Mouse (Mus musculus): ENCODE data around the gene Cdk5r2. TPM values are rescaled to one million over a fixed set of nuclear protein-coding genes. Genes with fewer than 3 reads are reported as not detected.

Cdk5r2 gene
- total RNA-seq, 2 experiments from 2014 or later, result not detected

DNA sequence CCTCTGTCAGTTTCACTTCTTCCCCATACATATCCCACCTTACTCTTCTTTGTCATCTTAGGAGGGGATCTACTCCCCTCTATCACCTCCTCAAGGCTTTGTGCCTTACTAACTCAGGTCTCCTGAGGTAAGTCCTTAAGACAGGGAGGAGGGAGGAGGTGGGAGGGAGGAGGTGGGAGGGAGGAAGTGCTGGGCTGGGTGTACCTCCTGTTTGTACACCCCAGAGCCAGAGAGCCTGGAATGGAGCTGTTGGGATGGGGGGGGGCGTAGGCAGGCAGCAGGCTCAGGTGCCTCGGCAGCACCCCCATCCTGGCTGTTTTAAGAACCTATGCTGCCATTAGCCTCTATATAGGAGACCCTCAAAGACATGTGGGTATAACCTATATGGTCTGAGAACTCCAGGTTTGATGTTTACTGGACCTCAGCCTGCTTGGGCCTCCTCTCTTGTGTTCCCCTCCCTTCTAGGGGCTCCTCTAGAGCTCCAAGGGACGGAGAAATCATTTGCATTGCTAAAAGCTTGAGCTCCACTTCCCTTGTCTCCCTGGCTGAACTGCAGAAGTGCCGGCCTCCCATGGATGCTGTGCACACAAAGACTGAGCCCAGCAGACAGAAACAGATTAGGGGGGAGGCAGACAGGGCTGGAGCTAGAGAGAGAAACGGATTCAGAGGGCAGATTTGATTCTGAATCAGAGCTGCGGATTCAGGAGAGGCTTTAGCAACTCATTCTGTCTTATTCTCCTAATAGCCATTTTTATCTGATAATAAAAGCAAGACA is 3.5 kb upstream of the Cdk5r2 start:
- no peak for ATAC-seq (ENCODE audit: poor library complexity, severe bottlenecking)

DNA sequence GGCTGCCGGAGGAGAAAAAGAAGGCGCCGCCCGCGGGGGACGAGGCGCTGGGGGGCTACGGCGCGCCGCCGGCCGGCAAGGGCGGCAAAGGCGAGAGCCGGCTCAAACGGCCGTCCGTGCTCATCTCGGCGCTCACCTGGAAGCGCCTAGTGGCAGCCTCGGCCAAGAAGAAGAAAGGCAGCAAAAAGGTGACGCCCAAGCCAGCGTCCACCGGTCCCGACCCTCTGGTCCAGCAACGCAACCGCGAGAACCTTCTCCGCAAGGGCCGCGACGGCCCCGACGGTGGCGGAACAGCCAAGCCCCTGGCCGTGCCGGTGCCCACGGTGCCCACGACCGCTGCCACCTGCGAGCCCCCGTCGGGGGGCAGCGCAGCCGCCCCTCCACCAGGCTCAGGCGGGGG is 422 bp downstream of the Cdk5r2 start:
- ATAC-seq (ENCODE audit: poor library complexity, severe bottlenecking), result no peak

DNA sequence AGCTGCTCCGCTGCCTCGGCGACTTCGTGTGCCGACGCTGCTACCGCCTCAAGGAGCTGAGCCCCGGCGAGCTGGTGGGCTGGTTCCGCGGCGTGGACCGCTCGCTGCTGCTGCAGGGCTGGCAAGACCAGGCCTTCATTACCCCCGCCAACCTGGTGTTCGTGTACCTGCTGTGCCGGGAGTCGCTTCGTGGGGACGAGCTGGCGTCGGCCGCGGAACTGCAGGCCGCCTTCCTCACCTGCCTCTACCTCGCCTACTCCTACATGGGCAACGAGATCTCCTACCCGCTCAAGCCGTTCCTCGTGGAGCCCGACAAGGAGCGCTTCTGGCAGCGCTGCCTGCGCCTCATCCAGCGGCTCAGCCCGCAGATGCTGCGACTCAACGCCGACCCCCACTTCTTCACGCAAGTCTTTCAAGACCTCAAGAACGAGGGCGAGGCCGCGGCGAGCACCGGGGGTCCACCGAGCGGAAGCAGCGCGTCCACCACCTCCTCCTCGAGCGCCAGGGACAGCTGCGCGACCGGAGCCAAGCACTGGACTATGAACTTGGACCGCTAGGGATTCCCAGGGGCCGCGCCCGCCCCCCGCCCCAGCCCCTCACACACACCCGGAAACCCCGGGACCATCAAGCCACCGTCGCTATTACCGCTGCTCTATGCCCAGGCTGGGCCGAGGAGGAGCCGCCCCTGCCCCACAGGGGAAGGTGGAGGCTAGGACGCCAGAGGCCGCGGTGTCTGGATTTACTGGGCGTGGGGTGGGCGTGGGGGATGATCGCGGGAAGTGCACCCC is 1.1 kb downstream of the Cdk5r2 start:
- ATAC-seq (ENCODE audit: poor library complexity, severe bottlenecking), result no peak

DNA sequence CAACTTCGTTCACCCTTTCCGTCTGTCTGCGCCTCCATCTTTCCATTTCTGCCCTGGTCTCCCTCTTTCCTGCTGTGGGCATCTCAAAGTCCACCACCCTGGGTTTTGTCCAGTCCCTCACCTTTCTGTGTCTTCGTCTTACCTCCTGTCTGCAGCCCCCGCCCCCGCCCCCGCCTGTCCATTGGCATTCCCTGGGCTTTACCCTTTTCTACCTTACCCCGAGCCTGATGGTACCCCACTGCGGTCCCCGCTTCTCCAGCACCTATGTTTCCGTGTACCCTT is 1.6 kb downstream of the Cdk5r2 start:
- no peak for ATAC-seq (ENCODE audit: poor library complexity, severe bottlenecking)

DNA sequence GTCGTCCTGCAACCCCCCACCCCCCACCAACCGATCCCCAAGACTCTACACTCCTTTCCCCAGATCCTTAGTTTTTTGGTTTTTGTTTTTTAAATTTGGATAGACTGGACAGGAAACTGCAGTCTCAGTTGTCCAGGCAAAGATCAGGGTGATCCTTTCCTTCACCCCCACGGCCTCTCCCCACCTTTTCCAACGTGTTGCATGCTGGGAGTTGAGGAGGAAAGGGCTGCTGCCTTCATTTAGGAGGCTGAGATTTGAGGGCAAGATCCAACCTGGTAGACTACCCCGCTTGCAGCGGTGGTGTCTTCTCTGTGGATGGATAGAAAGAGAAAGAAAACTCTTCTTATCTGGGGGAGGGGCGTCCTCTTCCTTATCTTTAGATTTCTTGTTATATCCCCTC is 2.1 kb downstream of the Cdk5r2 start:
- no peak for ATAC-seq (ENCODE audit: poor library complexity, severe bottlenecking)

DNA sequence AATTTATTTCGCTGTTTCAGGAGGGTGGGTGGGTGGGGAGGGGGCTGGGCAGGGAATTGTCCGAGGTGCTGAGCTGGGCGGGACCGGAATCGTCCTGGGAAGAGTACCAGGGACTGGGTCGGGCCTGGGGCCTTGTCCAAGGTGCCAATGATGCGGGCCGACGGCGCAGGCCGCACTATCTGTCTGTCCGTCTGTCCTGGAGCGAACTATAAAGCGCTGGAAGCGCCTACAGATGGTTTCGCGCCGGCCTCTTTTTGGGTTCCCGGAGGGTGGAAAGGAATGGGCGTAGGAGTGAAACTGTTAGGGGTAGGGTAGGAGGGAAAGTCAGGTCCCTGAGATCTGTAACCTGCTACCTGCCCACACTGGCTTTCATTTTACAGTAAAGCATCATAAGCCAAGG is 2.5 kb downstream of the Cdk5r2 start:
- no peak for ATAC-seq (ENCODE audit: poor library complexity, severe bottlenecking)

DNA sequence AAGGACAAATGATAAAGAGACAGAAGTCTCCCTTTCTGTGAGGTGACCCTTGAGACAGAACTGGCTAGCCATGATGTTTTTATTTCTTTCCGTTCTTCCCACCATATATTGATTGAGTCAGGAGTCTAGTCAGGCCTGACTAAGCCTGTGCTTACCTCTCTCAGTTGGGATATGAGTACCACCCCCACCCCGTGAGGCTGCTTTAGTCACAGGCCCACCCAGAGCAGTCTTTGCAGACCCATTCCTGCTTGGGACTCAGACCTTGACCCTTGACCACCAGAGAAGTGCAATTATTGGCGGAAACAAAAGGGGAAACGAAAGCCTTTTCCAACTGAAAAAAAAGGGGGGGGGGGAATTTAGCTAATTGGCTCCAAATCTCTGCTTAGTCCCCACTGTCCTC is 2.9 kb downstream of the Cdk5r2 start:
- ATAC-seq (ENCODE audit: poor library complexity, severe bottlenecking), result no peak

DNA sequence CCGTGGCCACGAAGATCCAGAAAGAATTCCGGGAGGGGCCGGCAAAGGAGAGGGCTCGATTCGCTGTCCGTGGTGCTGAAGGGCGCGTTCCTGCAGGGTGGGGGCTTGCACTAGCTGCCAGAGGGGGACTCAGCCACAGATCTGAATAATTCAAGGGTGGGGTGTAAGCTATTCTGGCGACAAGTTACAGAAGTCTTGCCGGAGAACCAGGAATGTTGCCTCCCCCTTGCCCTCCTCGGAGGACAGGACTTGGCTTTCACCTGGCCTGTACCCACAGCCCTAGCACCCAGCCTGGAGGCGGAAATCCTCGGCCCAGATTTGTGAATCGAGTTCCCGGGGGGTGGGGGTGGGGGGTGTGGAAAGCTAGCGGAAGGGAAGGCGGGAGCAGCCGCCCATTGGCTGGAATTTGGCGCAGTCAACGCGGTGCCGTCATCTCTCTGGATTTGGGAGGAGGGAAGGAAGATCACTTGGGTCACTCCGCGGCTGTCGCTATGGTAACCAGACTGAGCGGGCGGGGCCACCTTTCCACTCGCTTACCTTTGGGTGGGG is 3.5 kb downstream of the Cdk5r2 start:
- ATAC-seq (ENCODE audit: poor library complexity, severe bottlenecking), result no peak

DNA sequence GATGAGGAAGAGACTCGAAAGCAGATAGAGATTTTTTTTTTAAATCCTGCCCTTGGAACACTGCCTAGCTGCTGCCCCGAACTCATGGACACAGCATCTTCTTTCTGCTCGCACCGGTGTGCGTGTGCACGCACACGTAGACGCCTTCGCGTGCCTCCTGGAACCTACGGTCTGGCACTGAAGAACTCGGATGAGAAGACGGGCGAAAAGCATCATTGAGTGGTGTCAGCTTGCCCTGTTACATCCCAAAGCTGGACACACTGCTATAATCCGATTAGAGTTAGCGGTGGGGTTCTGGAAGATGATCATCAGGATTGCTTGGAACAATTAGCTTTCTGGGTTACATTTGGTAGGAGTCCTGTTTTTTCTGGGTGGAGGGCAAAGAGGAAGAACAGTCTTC is 4.1 kb downstream of the Cdk5r2 start:
- no peak for ATAC-seq (ENCODE audit: poor library complexity, severe bottlenecking)

DNA sequence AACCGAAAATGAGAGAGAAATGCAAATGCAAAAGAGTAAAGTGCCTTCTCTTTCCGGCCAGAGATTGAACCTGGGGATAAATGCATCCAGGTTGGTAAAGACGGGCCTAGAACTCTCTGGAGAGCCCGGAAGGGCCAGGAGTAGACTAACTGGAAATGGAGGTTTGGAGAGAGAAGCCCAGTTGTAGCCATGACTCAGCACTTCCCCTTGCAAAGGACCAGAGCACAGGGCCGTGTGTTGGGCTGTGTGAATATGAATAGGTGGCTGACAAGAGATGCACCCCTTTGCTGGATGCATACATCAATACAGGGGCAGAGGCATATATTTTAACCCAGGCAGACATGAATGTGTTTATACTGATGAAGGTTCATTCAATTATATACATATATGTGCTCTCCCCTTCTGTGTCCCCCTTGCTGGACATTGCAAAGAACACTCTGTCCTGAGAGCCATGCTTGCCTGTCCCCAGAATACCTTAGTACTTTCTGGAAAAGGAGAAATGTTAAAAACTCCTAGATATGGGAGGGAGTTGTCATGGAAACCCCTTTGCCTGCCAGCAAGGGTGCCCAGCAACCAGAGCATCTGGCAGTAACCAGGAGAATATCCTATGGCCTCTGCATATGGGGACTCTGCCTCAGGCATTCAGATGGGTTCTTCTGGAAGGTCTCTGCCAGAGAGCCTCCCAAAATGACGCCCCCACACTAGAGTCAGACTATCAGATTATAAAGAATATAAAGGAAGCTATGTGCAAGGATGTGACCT is 4.7 kb downstream of the Cdk5r2 start:
- ATAC-seq (ENCODE audit: poor library complexity, severe bottlenecking), result no peak

DNA sequence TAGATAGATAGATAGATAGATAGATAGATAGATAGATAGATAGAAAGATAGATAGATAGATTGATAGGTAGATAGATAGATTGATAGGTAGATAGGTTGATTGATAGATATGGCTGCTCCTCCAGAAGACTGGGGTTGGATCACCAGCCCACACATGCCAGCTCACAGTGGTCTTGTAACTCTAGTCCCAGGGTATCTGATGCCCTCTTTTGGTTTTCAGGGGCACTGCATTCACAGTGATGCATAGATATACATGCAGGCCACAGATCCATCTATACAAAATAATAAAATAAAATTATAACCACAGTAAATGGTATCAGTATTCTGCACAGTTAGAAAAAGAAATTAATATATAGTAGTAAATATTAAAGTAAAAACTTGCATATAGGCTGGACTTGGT is 7.0 kb downstream of the Cdk5r2 start:
- ATAC-seq (ENCODE audit: poor library complexity, severe bottlenecking), result no peak

DNA sequence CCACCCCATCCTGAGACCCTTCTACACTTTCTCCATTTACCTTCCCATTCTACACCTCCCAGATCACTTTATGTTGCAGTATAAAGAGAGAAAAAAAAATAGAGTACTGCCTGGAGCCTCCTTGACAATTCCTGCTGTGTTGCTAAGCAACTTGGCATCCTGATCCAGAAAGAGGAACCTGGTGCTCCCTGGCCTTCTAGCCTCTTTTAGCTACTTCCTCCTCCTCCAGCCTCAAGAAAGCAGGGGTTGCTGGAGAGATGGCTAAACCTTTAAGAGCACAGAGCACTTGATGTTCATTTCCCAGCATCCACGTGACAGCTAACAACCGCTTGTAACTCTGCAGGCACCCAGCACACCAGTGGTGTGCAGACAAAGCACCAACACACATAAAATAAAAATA is 17.5 kb downstream of the Cdk5r2 start:
- no peak for ATAC-seq (ENCODE audit: poor library complexity, severe bottlenecking)

DNA sequence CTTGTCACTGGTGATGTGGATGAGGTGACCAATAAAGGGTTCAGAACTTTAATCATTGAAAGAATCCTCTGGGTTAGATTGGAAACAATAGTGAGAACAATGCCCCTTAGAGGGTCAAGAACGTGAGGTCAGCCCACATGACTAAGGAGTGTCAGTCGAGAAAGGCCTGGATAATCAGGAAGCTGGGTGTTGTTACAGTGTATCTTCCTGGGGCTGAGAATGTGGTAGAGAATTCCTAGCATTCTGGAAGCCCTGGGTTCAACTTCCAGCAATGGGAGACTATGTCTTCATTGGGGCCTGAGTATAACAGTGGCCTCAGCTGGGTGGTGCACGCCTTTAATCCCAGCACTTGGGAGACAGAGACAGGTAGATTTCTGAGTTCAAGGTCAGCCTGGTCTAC is 22.5 kb downstream of the Cdk5r2 start:
- ATAC-seq (ENCODE audit: poor library complexity, severe bottlenecking), result no peak

DNA sequence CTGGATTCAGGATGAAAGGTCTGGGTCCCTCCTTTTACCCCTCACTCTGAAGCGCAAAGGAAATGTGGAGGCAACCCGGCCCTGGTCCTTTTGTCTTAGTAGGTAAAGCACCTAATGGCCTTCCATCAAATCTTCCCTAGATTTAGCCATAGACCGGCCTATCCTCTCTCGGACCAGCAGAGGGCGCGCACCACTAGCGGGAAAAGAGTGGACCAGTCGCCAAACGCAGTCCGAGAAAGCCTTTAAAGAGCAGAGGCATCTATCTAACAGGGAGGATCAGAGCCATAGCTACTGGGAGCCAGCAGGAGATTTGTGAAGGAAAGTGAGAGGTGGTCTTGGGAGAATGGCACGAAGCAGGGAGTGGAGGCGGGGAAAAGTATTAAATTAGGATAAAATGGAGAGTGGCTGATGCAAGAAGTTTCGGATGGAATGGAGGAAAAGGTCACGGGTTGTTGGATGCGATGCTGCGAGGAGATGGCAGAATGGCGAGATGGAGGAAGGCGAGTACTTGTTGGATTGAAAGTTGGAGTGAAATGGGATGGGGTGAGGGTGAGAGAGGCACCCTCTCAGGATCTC is 26.1 kb downstream of the Cdk5r2 start:
- 0 out of 2 replicates have a peak, but pooled peaks have one; percentile 43 for ATAC-seq (ENCODE audit: poor library complexity, severe bottlenecking)

DNA sequence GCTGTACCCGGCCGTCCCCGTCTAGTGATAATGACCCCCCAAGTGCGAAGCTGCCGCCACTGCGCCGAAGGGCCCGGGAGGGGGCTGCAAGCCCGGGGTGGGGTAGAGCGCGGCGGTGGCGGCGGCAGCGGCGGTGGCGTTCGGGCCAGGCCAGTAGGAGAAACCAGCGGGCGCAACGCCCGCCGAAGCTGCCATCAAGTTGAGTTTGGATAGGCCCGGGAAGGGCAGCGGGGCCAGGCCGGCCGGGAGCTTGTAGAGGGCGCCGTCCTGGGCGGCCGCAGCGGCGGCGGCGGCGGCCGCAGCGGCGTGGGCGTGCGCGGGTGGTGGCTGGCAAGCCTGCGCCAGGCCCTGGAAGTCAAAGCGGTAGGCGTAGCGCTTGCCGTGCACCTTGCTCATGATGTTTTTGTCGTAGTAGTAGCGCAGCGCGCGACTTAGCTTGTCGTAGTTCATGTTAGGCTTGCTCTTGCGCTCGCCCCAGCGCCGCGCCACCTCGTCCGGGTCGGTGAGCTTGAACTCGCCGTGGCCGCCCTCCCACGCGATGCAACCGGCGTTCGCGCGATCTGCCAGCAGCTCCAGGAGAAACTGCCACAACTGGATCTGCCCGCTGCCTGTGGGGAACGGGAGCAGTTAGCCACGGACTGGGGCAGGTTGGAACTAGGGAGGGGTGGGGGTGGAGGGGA is 27.5 kb downstream of the Cdk5r2 start:
- no peak for ATAC-seq (ENCODE audit: poor library complexity, severe bottlenecking)

DNA sequence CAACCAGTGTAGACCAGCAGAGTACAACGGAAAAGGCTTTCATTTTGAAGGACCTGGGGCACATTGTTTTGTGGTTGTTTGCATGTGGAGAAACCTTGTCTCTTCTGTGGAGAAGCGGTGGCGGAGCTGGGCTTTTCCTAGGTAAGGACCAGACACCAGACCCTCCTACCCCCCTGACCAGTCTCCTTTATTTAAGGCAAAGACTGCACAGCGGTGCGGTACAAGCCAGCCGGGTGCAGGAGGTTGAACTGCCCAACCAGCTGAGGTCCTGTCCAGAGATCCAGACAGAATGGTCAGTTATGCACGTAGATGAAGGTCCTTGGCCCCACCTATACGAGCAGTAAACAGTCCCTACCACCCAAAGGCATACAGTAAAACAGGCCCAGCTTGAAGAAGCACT is 28.1 kb downstream of the Cdk5r2 start:
- no peak for ATAC-seq (ENCODE audit: poor library complexity, severe bottlenecking)

DNA sequence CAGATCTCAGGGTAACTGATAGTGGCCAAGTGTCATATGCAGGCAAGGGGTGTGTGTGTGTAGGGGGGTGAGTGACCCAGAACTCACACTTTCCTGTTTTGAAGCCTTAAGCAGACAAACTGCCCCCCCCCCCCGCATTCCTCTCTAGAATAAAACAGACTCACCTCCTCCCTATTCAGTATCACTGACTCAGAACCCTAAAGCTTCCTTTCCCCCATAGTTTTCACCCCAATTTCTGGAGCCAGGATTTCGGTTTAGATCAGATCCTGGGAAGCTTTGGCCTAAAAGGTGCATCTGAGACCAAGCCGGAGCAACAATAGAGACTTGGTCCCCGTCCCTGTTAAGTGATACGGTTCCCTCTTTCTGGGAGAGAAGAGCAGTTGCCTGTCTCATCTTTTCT is 28.7 kb downstream of the Cdk5r2 start:
- ATAC-seq (ENCODE audit: poor library complexity, severe bottlenecking), result no peak

DNA sequence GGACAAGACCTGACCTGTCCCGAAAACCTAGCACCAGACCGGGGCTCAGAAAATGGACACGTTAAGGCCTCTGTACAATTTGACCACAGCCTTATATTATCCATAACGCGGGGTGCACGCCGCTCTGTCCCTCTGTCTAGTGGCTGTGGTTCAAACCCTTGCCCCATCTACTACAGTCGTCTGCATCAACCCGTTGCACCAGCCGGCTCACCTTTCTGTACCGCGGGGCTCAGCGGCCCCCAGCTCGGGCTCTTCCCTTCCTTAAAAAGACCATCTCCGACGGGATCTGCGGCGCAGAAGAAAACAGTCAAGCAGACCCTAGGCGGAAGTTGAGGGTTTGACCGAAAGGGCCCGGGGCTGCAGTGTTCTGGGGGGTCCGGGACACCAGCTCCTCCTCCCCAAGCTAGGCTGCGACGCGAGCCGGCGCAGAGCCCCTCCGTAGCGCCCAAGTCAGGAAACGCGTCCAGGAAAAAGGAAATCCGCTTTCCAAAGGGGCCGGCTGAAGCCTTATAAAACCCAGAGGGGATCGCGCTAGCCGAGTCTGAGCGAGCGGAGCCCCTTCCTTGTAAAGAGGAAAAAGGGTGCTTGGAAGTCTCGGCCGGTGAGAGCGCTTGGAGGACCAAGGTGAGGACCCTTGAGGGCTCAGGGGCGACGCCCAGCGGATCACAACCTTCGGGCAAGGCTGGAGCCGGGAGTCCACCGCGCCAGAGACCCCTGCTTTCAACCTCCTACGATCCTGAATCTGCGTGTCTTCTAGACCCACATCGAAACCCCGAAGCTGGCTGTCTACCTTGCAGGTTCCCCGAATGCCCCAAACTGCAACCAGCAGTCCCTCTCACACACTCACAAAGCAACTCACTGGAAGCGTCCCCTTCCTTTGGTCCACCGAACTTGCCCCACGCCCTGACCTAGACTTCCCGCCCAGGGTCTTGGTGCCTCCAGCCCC is 29.7 kb downstream of the Cdk5r2 start:
- no peak for ATAC-seq (ENCODE audit: poor library complexity, severe bottlenecking)

DNA sequence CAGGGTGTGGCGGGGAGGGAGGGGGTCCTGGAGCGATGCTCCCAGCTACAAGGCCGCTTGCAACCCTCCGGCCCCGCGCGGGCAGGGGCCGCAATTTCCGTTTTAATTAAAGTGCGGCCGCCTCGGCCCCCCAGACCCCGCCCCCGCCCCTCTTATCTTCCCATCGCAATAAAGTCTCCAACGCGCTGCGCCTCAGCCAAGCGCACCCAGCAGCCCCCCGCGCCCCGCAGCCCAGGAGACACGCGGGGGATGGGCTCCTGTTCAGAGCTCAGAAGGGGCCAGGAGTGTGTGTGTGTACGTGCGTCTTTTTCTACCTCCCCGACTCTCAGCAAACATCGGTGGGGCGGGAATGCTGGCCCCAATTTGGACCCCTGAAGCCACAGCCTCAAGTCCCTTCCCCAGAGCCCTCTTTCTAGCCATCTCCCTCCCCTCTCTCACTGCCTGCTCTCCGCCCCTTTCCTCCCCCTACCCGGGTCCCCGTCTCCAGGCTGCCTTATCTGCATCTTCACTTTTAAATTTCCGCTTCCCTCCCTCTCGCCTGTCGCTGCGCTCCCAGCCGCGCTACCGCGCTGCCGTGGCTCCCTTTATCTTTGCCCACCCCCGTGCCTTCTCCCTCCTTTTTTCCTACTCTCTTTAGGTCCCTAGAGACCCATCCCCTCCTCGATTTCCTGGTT is 30.8 kb downstream of the Cdk5r2 start, which contains the start of gene Fev:
Gene Fev, minus strand, starts transcription at position 51 of the 674 bp plus-strand sequence.
- ATAC-seq (ENCODE audit: poor library complexity, severe bottlenecking), result no peak

Measured in megakaryocyte, adult 5-6 weeks (primary cell).